Mouse (Mus musculus) kidney, postnatal 0 days (tissue): ENCODE measurements at regions not wholly inside any gene's neighbourhood (a gene's known extent, or its start where the extent isn't known, plus 50 kb on each side); places are given as distances from the start of the nearest gene placed in this dataset.

ENCODE experiments used
- ATAC-seq: fragments of 200-750 bp; cut with Nextera tagmentation; replicated peaks from 2 replicates; pipeline ENCODE4 v1.8.0; 2017; ENCODE audit warnings: low read depth, moderate number of reproducible peaks, moderate TSS enrichment, moderate library complexity; ENCODE audit not compliant: low FRiP score
- DNase-seq: peaks from one replicate; pipeline ENCODE4 v3.0.0-alpha.2; 2016; ENCODE audit warnings: low spot score
- H3K27ac ChIP-seq: fragments of 300-500 bp; sonication (generic); 2 replicates; pipeline ENCODE4 v1.5.1; 2014; ENCODE audit warnings: mild to moderate bottlenecking
- H3K27me3 ChIP-seq: fragments of 300-500 bp; sonication (generic); 2 replicates; pipeline ENCODE4 v1.6.1; 2014; ENCODE audit warnings: low read length, mixed read lengths; ENCODE audit not compliant: insufficient read depth
- H3K36me3 ChIP-seq: fragments of 300-500 bp; sonication (generic); 2 replicates; pipeline ENCODE4 v1.6.1; 2014; ENCODE audit warnings: low read length, mixed read lengths; ENCODE audit not compliant: insufficient read depth
- H3K4me1 ChIP-seq: fragments of 300-500 bp; sonication (generic); replicated peaks from 2 replicates; pipeline ENCODE4 v1.6.1; 2014; ENCODE audit warnings: antibody characterized with exemption, low read length, mixed read lengths; ENCODE audit not compliant: insufficient read depth
- H3K4me2 ChIP-seq: fragments of 300-500 bp; sonication (generic); 2 replicates; pipeline ENCODE4 v1.6.1; 2014; ENCODE audit warnings: mild to moderate bottlenecking, low read length, moderate library complexity, mixed read lengths
- H3K4me3 ChIP-seq: fragments of 300-500 bp; sonication (generic); replicated peaks from 2 replicates; pipeline ENCODE4 v1.5.1; 2014; ENCODE audit warnings: low read depth, low read length
- H3K9ac ChIP-seq: fragments of 300-500 bp; sonication (generic); 2 replicates; pipeline ENCODE4 v1.6.1; 2014; ENCODE audit warnings: low read depth, low read length
- H3K9me3 ChIP-seq: fragments of 300-500 bp; sonication (generic); replicated peaks from 2 replicates; pipeline ENCODE4 v1.6.1; 2016; ENCODE audit warnings: low read length, inconsistent platforms, mixed read lengths
- CTCF ChIP-seq: IDR thresholded peaks from 2 replicates; pipeline ENCODE4 v1.5.1; 2016; ENCODE audit warnings: antibody characterized with exemption, low read depth, mild to moderate bottlenecking, moderate library complexity
- WGBS: fragments of 180-500 bp; shearing (Covaris S2); extraction: QIAGEN DNeasy Blood & Tissue Kit; methylation state at CpG from one replicate; pipeline ENCODE4 v1.1.7; 2014; 5-methylcytosine and 5-hydroxymethylcytosine counted together

GRCm38 (mm10) chr12:58638260-58638659 is 369.2 kb upstream of the Clec14a start:
- Histone ChIP-seq H3K9me3 (no peaks in the 10 kb centered on the region), H3K4me1 (no peaks in the 10 kb centered on the region), H3K4me3 (no peak overlapping the region), H3K27me3 (no peaks in the 10 kb centered on the region), H3K36me3 (no peaks in the 10 kb centered on the region), H3K9ac (no peak overlapping the region), H3K27ac (no peak overlapping the region), H3K4me2 (no peak overlapping the region)
- ATAC-seq (no peak), DNase-seq (peak; percentile 36)
- WGBS = 65% methylated on average over 3 of the region's 3 CpGs
- TF ChIP-seq CTCF = peak; percentile 61

DNA sequence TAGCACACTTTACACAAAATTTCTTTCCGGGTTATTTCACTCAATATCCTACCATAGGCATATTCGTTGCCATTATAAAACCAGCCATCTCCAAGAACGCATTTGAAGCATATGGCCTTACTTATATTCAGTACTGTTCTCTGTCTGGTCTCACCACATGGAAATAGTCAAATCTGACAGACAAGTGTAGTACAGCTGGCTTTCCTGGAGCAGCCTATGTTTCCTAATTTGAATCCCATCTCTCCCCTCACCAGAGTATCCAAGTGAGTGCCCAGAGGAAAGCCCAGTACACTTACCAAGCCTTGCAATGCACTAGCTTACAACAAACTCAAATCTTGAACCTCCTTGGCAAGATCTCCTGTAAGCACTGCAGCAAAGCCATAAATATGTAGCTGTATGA is 363.4 kb upstream of the Clec14a start:
- 96% methylated on average over 3 of the region's 3 CpGs for WGBS

DNA sequence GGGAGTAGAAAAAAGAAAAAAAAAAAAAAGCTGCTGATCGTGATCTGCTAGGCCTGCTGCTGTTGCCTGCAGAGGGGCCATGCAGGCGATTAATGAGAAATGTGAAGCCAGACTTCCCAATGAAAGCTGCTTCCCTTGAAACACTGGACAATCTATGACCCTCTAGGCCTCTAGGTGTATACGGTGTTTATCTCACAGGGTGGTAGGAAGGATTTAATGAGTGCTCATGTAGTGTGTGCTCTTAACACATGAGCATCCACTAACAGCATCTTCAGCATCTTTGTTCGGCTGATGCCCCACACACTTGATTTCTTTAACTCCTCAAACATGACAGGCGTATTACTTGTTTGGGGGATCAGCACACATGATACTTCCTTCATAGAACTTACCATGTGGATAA is 359.7 kb upstream of the Clec14a start:
- 71% methylated on average over 5 of the region's 5 CpGs for WGBS
- no peaks in the 10 kb centered on the region for H3K27me3 ChIP-seq
- H3K36me3 ChIP-seq = no peaks in the 10 kb centered on the region
- no peak overlapping the region for H3K4me3 ChIP-seq
- ATAC-seq (no peak), DNase-seq (no peak)
- H3K4me2 ChIP-seq = no peak overlapping the region
- H3K27ac ChIP-seq = no peak overlapping the region
- no peak overlapping the region for H3K9ac ChIP-seq
- TF ChIP-seq CTCF = no peak
- H3K4me1 ChIP-seq = no peaks in the 10 kb centered on the region
- no peaks in the 10 kb centered on the region for H3K9me3 ChIP-seq

More for the DNA sequence above, 363.4 kb upstream of the Clec14a start:
- TF ChIP-seq CTCF = no peak
- H3K36me3 ChIP-seq = no peaks in the 10 kb centered on the region
- no peaks in the 10 kb centered on the region for H3K9me3 ChIP-seq
- no peaks in the 10 kb centered on the region for H3K27me3 ChIP-seq
- DNase-seq = no peak
- no peak for ATAC-seq
- no peak overlapping the region for H3K4me3 ChIP-seq
- no peak overlapping the region for H3K4me2 ChIP-seq
- H3K4me1 ChIP-seq = no peaks in the 10 kb centered on the region
- no peak overlapping the region for H3K27ac ChIP-seq
- H3K9ac ChIP-seq = no peak overlapping the region

GRCm38 (mm10) chr12:58625144-58625543 is 356.1 kb upstream of the Clec14a start:
- H3K36me3 ChIP-seq = no peaks in the 10 kb centered on the region
- WGBS = 67% methylated on average over 2 of the region's 2 CpGs
- ATAC-seq (no peak), DNase-seq (no peak)
- no peak overlapping the region for H3K4me2 ChIP-seq
- H3K27me3 ChIP-seq = no peaks in the 10 kb centered on the region
- no peaks in the 10 kb centered on the region for H3K4me1 ChIP-seq
- H3K27ac ChIP-seq = no peak overlapping the region
- no peaks in the 10 kb centered on the region for H3K9me3 ChIP-seq
- no peak overlapping the region for H3K4me3 ChIP-seq
- no peak for TF ChIP-seq CTCF
- no peak overlapping the region for H3K9ac ChIP-seq

- no peaks in the 10 kb centered on the region for H3K27me3 ChIP-seq
- H3K9ac ChIP-seq = no peak overlapping the region
- WGBS = 81% methylated on average over 7 of the region's 7 CpGs
- TF ChIP-seq CTCF = no peak
- H3K27ac ChIP-seq = no peak overlapping the region
- ATAC-seq = no peak
- H3K4me1 ChIP-seq = no peaks in the 10 kb centered on the region
- no peak for DNase-seq
- H3K4me2 ChIP-seq = no peak overlapping the region
- no peaks in the 10 kb centered on the region for H3K36me3 ChIP-seq
- H3K4me3 ChIP-seq = no peak overlapping the region
- no peaks in the 10 kb centered on the region for H3K9me3 ChIP-seq
These were observed 350.6 kb upstream of the Clec14a start for GRCm38 (mm10) chr12:58619508-58620310.

DNA sequence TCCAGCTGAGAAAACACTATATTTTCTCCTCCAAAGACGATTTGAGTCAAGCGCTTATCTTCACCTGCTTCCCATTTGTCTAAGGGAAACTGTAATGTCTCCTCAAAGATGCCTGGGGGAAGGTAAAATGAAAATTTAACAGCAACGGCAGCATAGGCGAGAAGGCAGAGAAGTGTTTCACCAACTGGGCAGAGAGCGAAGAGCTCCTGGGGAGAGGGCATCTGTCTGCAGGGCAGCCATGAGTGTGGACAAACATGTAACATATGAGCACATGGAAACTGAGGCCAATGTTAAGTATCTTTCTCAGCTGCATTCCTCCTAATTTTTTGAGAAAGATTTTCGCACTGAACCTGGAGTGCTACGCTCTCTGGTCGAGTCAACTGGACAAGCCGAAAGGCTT is 325.7 kb upstream of the Clec14a start:
- no peak for DNase-seq
- no peaks in the 10 kb centered on the region for H3K27me3 ChIP-seq
- H3K4me3 ChIP-seq = no peak overlapping the region
- no peaks in the 10 kb centered on the region for H3K4me1 ChIP-seq
- no peak overlapping the region for H3K27ac ChIP-seq
- no peaks in the 10 kb centered on the region for H3K9me3 ChIP-seq
- H3K9ac ChIP-seq = no peak overlapping the region
- H3K4me2 ChIP-seq = no peak overlapping the region
- no peaks in the 10 kb centered on the region for H3K36me3 ChIP-seq
- TF ChIP-seq CTCF = no peak
- ATAC-seq = no peak
- WGBS = 86% methylated on average over 9 of the region's 9 CpGs

GRCm38 (mm10) chr12:58591480-58591829 is 322.4 kb upstream of the Clec14a start:
- WGBS = 76% methylated on average over 3 of the region's 3 CpGs
- H3K4me2 ChIP-seq = no peak overlapping the region
- H3K9me3 ChIP-seq = no peaks in the 10 kb centered on the region
- ATAC-seq (no peak), DNase-seq (no peak)
- H3K27ac ChIP-seq = no peak overlapping the region
- H3K36me3 ChIP-seq = no peaks in the 10 kb centered on the region
- H3K9ac ChIP-seq = no peak overlapping the region
- no peak for TF ChIP-seq CTCF
- no peaks in the 10 kb centered on the region for H3K4me1 ChIP-seq
- H3K4me3 ChIP-seq = no peak overlapping the region
- no peaks in the 10 kb centered on the region for H3K27me3 ChIP-seq
